Mouse (Mus musculus): ENCODE measurements around the gene 4921536K21Rik. TPM values are rescaled to one million over a fixed set of nuclear protein-coding genes. Genes with fewer than 3 reads are reported as not detected.

The 4921536K21Rik gene
- 0.23 and 0.27 TPM in 2 replicates for polyA plus RNA-seq (2014; fragmentation: Nextera tagmentation; extraction: Ambion mirVana)

DNA sequence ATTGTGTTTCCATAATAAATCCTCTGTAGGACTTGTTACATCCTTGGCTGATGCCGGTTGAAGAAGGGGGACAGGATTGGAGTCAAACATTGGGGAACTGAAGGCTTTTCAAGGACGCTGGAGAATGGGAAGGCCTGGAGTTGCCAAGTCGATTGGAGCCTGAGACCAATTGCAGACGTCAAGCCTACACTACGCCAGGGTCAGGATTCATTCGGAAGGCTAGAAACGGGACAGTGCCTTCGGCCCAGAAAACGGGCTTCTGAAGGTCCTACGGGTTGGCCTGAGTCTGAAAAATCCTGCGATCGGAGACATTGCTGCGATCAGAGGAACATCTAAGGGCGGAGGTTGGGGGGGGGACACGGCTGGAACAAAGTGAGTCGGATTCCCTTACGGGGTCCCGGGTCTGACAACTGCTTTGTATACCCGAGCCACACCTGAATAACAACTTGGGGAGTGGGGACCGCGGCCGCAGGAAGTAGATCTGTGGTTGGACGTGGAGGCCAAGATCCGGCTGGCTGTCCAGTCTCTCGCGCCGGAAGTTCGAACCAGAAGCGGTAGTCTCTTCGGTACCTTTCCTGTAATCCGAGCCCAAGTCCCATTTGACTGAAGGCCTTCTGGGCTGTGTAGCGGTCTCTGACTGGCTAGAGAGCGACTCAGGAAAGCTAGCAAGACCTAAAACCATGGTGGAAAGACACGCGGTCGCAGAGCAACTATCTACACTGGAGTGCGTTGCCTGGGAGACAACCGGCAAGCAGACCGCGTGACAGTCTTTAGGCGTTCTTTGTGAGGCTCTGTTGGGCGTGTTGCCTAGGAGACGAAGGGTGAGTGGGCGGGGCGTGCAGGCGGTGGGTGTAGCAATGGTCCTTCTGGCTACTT is at the start of gene 4921536K21Rik, which contains the start of gene Dusp18:
Gene 4921536K21Rik (minus strand): TSS at position 693 of the 876 bp plus-strand sequence.
Gene Dusp18 (plus strand): TSS at position 835 of the 876 bp plus-strand sequence.
- no peaks in the 10 kb centered on the region for H3K9me3 ChIP-seq (ENCODE audit: control insufficient read depth, low read length)
- H3K4me2 ChIP-seq (ENCODE audit: low read depth) = peak within 1 kb of the TSS; percentile 45
- H3K4me1 ChIP-seq (ENCODE audit: control insufficient read depth, insufficient read depth, low read length) = no peaks in the 10 kb centered on the region
- WGBS = 2% methylated on average over 46 of the region's 46 CpGs
- peak within 1 kb of the TSS; percentile 52 for H3K9ac ChIP-seq (ENCODE audit: low read length)
- peak within 1 kb of the TSS; percentile 48 for H3K4me3 ChIP-seq (ENCODE audit: low read depth, low read length)
- H3K27ac ChIP-seq (ENCODE audit: low read depth, low read length) = peak within 1 kb of the TSS; percentile 50
- H3K36me3 ChIP-seq (ENCODE audit: control insufficient read depth, insufficient read depth, low read length) = no peaks in the 10 kb centered on the region
- peak; percentile 96 for ATAC-seq (ENCODE audit: insufficient read depth, low FRiP score, low TSS enrichment)
- H3K27me3 ChIP-seq (ENCODE audit: control insufficient read depth, insufficient read depth, low read length) = no peaks in the 10 kb centered on the region
- peak; percentile 95 for DNase-seq (ENCODE audit: low spot score)

GRCm38 (mm10) chr11:3941371-3941770 is 46.5 kb upstream of the 4921536K21Rik start:
- no peak for ATAC-seq (ENCODE audit: insufficient read depth, low FRiP score, low TSS enrichment)
- Histone ChIP-seq H3K4me3 (ENCODE audit: low read depth, low read length) (no peak overlapping the region), H3K4me1 (ENCODE audit: control insufficient read depth, insufficient read depth, low read length) (no peaks in the 10 kb centered on the region), H3K4me2 (ENCODE audit: low read depth) (no peak overlapping the region), H3K9ac (ENCODE audit: low read length) (no peak overlapping the region), H3K27me3 (ENCODE audit: control insufficient read depth, insufficient read depth, low read length) (no peaks in the 10 kb centered on the region), H3K36me3 (ENCODE audit: control insufficient read depth, insufficient read depth, low read length) (no peaks in the 10 kb centered on the region), H3K27ac (ENCODE audit: low read depth, low read length) (no peak overlapping the region), H3K9me3 (ENCODE audit: control insufficient read depth, low read length) (no peaks in the 10 kb centered on the region)
- no peak for DNase-seq (ENCODE audit: low spot score)
- 91% methylated on average over 7 of the region's 7 CpGs for WGBS

- DNase-seq (ENCODE audit: low spot score) (no peak), ATAC-seq (ENCODE audit: insufficient read depth, low FRiP score, low TSS enrichment) (no peak)
- no peaks in the 10 kb centered on the region for H3K36me3 ChIP-seq (ENCODE audit: control insufficient read depth, insufficient read depth, low read length)
- 81% methylated on average over 13 of the region's 13 CpGs for WGBS
- H3K27ac ChIP-seq (ENCODE audit: low read depth, low read length) = no peak overlapping the region
- no peak overlapping the region for H3K9ac ChIP-seq (ENCODE audit: low read length)
- no peaks in the 10 kb centered on the region; the same call in 1 of the 2 replicates for H3K4me1 ChIP-seq (ENCODE audit: control insufficient read depth, insufficient read depth, low read length)
- no peak overlapping the region for H3K4me3 ChIP-seq (ENCODE audit: low read depth, low read length)
- no peak overlapping the region for H3K4me2 ChIP-seq (ENCODE audit: low read depth)
- no peaks in the 10 kb centered on the region for H3K27me3 ChIP-seq (ENCODE audit: control insufficient read depth, insufficient read depth, low read length)
- H3K9me3 ChIP-seq (ENCODE audit: control insufficient read depth, low read length) = no peaks in the 10 kb centered on the region
Measured at GRCm38 (mm10) chr11:3937321-3937874, 42.5 kb upstream of the 4921536K21Rik start.

- DNase-seq (ENCODE audit: low spot score) (no peak), ATAC-seq (ENCODE audit: insufficient read depth, low FRiP score, low TSS enrichment) (no peak)
- H3K9me3 ChIP-seq (ENCODE audit: control insufficient read depth, low read length) = no peaks in the 10 kb centered on the region
- no peak overlapping the region for H3K27ac ChIP-seq (ENCODE audit: low read depth, low read length)
- WGBS = 78% methylated on average over 3 of the region's 3 CpGs
- no peak overlapping the region for H3K4me2 ChIP-seq (ENCODE audit: low read depth)
- H3K9ac ChIP-seq (ENCODE audit: low read length) = no peak overlapping the region
- no peak overlapping the region for H3K4me3 ChIP-seq (ENCODE audit: low read depth, low read length)
- no peaks in the 10 kb centered on the region; the same call in 1 of the 2 replicates for H3K4me1 ChIP-seq (ENCODE audit: control insufficient read depth, insufficient read depth, low read length)
- no peaks in the 10 kb centered on the region for H3K36me3 ChIP-seq (ENCODE audit: control insufficient read depth, insufficient read depth, low read length)
- no peaks in the 10 kb centered on the region for H3K27me3 ChIP-seq (ENCODE audit: control insufficient read depth, insufficient read depth, low read length)
Measured at GRCm38 (mm10) chr11:3936318-3936717, 41.4 kb upstream of the 4921536K21Rik start.

- H3K36me3 ChIP-seq (ENCODE audit: control insufficient read depth, insufficient read depth, low read length) = no peaks in the 10 kb centered on the region
- no peaks in the 10 kb centered on the region for H3K27me3 ChIP-seq (ENCODE audit: control insufficient read depth, insufficient read depth, low read length)
- H3K4me2 ChIP-seq (ENCODE audit: low read depth) = no peak overlapping the region
- no peak for DNase-seq (ENCODE audit: low spot score)
- no peak overlapping the region for H3K4me3 ChIP-seq (ENCODE audit: low read depth, low read length)
- 76% methylated on average over 4 of the region's 4 CpGs for WGBS
- no peak for ATAC-seq (ENCODE audit: insufficient read depth, low FRiP score, low TSS enrichment)
- H3K9me3 ChIP-seq (ENCODE audit: control insufficient read depth, low read length) = no peaks in the 10 kb centered on the region
- H3K9ac ChIP-seq (ENCODE audit: low read length) = no peak overlapping the region
- no peak overlapping the region for H3K27ac ChIP-seq (ENCODE audit: low read depth, low read length)
- H3K4me1 ChIP-seq (ENCODE audit: control insufficient read depth, insufficient read depth, low read length) = no peaks in the 10 kb centered on the region; the same call in 1 of the 2 replicates
Measured at GRCm38 (mm10) chr11:3935135-3935534, 40.2 kb upstream of the 4921536K21Rik start.

DNA sequence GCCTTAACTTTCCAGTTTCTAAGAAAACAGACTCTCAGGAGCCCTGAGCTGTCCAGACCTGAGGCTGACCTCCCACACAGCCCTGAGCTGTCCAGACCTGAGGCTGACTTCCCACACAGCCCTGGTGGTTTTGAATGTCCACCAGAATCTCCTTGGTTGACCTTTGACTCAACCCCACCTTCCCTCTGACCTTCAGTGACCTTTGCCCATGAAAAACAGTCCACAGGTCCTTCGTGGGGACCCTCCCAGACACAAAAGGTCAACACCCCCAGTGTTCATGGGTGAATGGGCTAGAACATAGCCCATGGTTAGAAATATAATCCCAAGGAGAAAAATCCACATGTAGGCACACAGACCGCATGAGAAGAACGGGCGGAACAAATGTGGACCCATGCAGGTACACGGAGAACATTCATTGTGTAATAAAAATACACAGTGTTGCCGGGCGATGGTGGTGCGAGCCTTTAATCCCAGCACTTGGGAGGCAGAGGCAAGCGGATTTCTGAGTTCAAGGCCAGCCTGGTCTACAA is 38.9 kb upstream of the 4921536K21Rik start:
- H3K4me3 ChIP-seq (ENCODE audit: low read depth, low read length) = no peak overlapping the region
- H3K9me3 ChIP-seq (ENCODE audit: control insufficient read depth, low read length) = no peaks in the 10 kb centered on the region
- H3K9ac ChIP-seq (ENCODE audit: low read length) = no peak overlapping the region
- H3K4me2 ChIP-seq (ENCODE audit: low read depth) = no peak overlapping the region
- no peaks in the 10 kb centered on the region; the same call in 1 of the 2 replicates for H3K4me1 ChIP-seq (ENCODE audit: control insufficient read depth, insufficient read depth, low read length)
- 86% methylated on average over 9 of the region's 9 CpGs for WGBS
- ATAC-seq (ENCODE audit: insufficient read depth, low FRiP score, low TSS enrichment) = no peak
- H3K27me3 ChIP-seq (ENCODE audit: control insufficient read depth, insufficient read depth, low read length) = no peaks in the 10 kb centered on the region
- no peak for DNase-seq (ENCODE audit: low spot score)
- no peak overlapping the region for H3K27ac ChIP-seq (ENCODE audit: low read depth, low read length)
- no peaks in the 10 kb centered on the region for H3K36me3 ChIP-seq (ENCODE audit: control insufficient read depth, insufficient read depth, low read length)

GRCm38 (mm10) chr11:3931511-3932211 is 36.8 kb upstream of the 4921536K21Rik start, which contains the start of gene Tcn2:
Gene Tcn2 (minus strand): TSS chr11:3932159.
- peak within 1 kb of the TSS; percentile 47 for H3K9ac ChIP-seq (ENCODE audit: low read length)
- peak within 1 kb of the TSS; percentile 53 for H3K4me3 ChIP-seq (ENCODE audit: low read depth, low read length)
- no peaks in the 10 kb centered on the region for H3K9me3 ChIP-seq (ENCODE audit: control insufficient read depth, low read length)
- no peaks in the 10 kb centered on the region for H3K27me3 ChIP-seq (ENCODE audit: control insufficient read depth, insufficient read depth, low read length)
- H3K27ac ChIP-seq (ENCODE audit: low read depth, low read length) = no peak within 1 kb of the TSS
- H3K4me1 ChIP-seq (ENCODE audit: control insufficient read depth, insufficient read depth, low read length) = no peaks in the 10 kb centered on the region; the same call in 1 of the 2 replicates
- no peaks in the 10 kb centered on the region for H3K36me3 ChIP-seq (ENCODE audit: control insufficient read depth, insufficient read depth, low read length)
- DNase-seq (ENCODE audit: low spot score) (peak; percentile 81), ATAC-seq (ENCODE audit: insufficient read depth, low FRiP score, low TSS enrichment) (peak; percentile 85)
- WGBS = under 1% methylated on average over 19 of the region's 26 CpGs
- H3K4me2 ChIP-seq (ENCODE audit: low read depth) = peak within 1 kb of the TSS; percentile 63

- Histone ChIP-seq H3K4me2 (ENCODE audit: low read depth) (peak overlapping the region; percentile 63), H3K4me1 (ENCODE audit: control insufficient read depth, insufficient read depth, low read length) (no peaks in the 10 kb centered on the region; the same call in 1 of the 2 replicates), H3K9ac (ENCODE audit: low read length) (peak overlapping the region; percentile 47), H3K27ac (ENCODE audit: low read depth, low read length) (no peak overlapping the region), H3K27me3 (ENCODE audit: control insufficient read depth, insufficient read depth, low read length) (no peaks in the 10 kb centered on the region), H3K36me3 (ENCODE audit: control insufficient read depth, insufficient read depth, low read length) (no peaks in the 10 kb centered on the region), H3K9me3 (ENCODE audit: control insufficient read depth, low read length) (no peaks in the 10 kb centered on the region), H3K4me3 (ENCODE audit: low read depth, low read length) (peak overlapping the region; percentile 53)
- ATAC-seq (ENCODE audit: insufficient read depth, low FRiP score, low TSS enrichment) = no peak
- 25% methylated on average over 6 of the region's 6 CpGs for WGBS
- no peak for DNase-seq (ENCODE audit: low spot score)
Measured at GRCm38 (mm10) chr11:3930931-3931330, 36.0 kb upstream of the 4921536K21Rik start.

Data from neural tube, embryonic 11.5 days (tissue).